Mouse (Mus musculus) MEL (cell line): ENCODE data around the gene Plbd2. TPM values are rescaled to one million over a fixed set of nuclear protein-coding genes. Genes with fewer than 3 reads are reported as not detected.

ENCODE experiments used
- DNase-seq: peaks from one replicate; pipeline ENCODE4 v3.0.0; 2011; ENCODE audit warnings: low read depth, low spot score
- H3K27ac ChIP-seq: 2 replicates; pipeline ENCODE4 v1.5.1; 2012; ENCODE audit warnings: low read depth, mild to moderate bottlenecking, control low read depth, low read length, moderate library complexity; ENCODE audit not compliant: control insufficient read depth
- H3K27me3 ChIP-seq, 2 experiments: fragments of 150-350 bp in 1 of 2; sonication (generic) in 1 of 2; 2 replicates each; pipeline ENCODE4 v1.6.1; 2012; ENCODE audit warnings: low read length in 2 of 2, mild to moderate bottlenecking in 2 of 2, improper control_type of control experiment in 1 of 2, moderate library complexity in 1 of 2; ENCODE audit not compliant: insufficient read depth in 2 of 2, control insufficient read depth in 1 of 2
- H3K36me3 ChIP-seq, 2 experiments: 2 replicates each; pipeline ENCODE4 v1.6.1; 2012 to 2014; ENCODE audit warnings: low read length in 2 of 2, improper control_type of control experiment in 1 of 2, inconsistent platforms in 1 of 2, mild to moderate bottlenecking in 1 of 2; ENCODE audit not compliant: insufficient read depth in 2 of 2, control insufficient read depth in 1 of 2
- H3K4me1 ChIP-seq, 2 experiments: fragments of 150-350 bp in 1 of 2; sonication (generic) in 1 of 2; 2 replicates each; pipeline ENCODE4 v1.6.1; 2012; ENCODE audit warnings: low read length in 2 of 2, improper control_type of control experiment in 1 of 2, mild to moderate bottlenecking in 1 of 2; ENCODE audit not compliant: insufficient read depth in 2 of 2, control insufficient read depth in 1 of 2
- H3K4me3 ChIP-seq, 2 experiments: fragments of 150-350 bp in 1 of 2; sonication (generic) in 1 of 2; 2 replicates each; pipeline ENCODE4 v1.5.1; 2012; ENCODE audit warnings: low read depth in 2 of 2, low read length in 2 of 2, mild to moderate bottlenecking in 2 of 2, moderate library complexity in 2 of 2, control low read depth in 1 of 2, improper control_type of control experiment in 1 of 2; ENCODE audit not compliant: control insufficient read depth in 1 of 2, insufficient read depth in 1 of 2
- H3K79me2 ChIP-seq: 2 replicates; pipeline ENCODE4 v1.6.1; 2012; ENCODE audit warnings: mild to moderate bottlenecking, low read length, moderate library complexity; ENCODE audit not compliant: control insufficient read depth, poor library complexity, insufficient read depth
- H3K9ac ChIP-seq: 2 replicates; pipeline ENCODE4 v1.6.1; 2012; ENCODE audit warnings: low read depth, mild to moderate bottlenecking, control low read depth, low read length, moderate library complexity; ENCODE audit not compliant: control insufficient read depth, poor library complexity, severe bottlenecking
- H3K9me3 ChIP-seq: fragments of 150-350 bp; sonication (generic); replicated peaks from 2 replicates; pipeline ENCODE4 v1.6.1; 2012; ENCODE audit warnings: mild to moderate bottlenecking, low read length, improper control_type of control experiment, moderate library complexity; ENCODE audit not compliant: insufficient read depth
- BHLHE40 ChIP-seq: IDR thresholded peaks from 2 replicates; pipeline ENCODE4 v1.6.1; 2012; ENCODE audit warnings: low read depth, mild to moderate bottlenecking, inconsistent platforms, low read length, improper control_type of control experiment, borderline replicate concordance
- CHD1 ChIP-seq: IDR thresholded peaks from 2 replicates; pipeline ENCODE4 v1.6.1; 2012; ENCODE audit warnings: low read depth, mild to moderate bottlenecking, inconsistent platforms, low read length, improper control_type of control experiment
- CTCF ChIP-seq, 3 experiments: IDR thresholded peaks in 2 of 3; conservative IDR thresholded peaks in 1 of 3; 2 replicates each; pipeline ENCODE4 v1.5.1; 2011 to 2012; ENCODE audit warnings: low read length in 3 of 3, low read depth in 2 of 3, mild to moderate bottlenecking in 2 of 3, improper control_type of control experiment in 1 of 3, inconsistent platforms in 1 of 3, mixed read lengths in 1 of 3, moderate library complexity in 1 of 3; ENCODE audit not compliant: control insufficient read depth in 1 of 3, insufficient read depth in 1 of 3, poor library complexity in 1 of 3, severe bottlenecking in 1 of 3
- E2F4 ChIP-seq: IDR thresholded peaks from 2 replicates; pipeline ENCODE4 v1.6.1; 2011; ENCODE audit warnings: low read depth, low read length, improper control_type of control experiment, borderline replicate concordance
- ELF1 ChIP-seq: IDR thresholded peaks from 2 replicates; pipeline ENCODE4 v1.6.1; 2014; ENCODE audit warnings: low read depth, mild to moderate bottlenecking, inconsistent platforms, low read length, improper control_type of control experiment, moderate library complexity
- GABPA ChIP-seq: IDR thresholded peaks from 2 replicates; pipeline ENCODE4 v1.6.1; 2012; ENCODE audit warnings: low read depth, mild to moderate bottlenecking, inconsistent platforms, low read length, improper control_type of control experiment, moderate library complexity
- JUND ChIP-seq: IDR thresholded peaks from 2 replicates; pipeline ENCODE4 v1.6.1; 2011; ENCODE audit warnings: low read depth, mild to moderate bottlenecking, improper control_type of control experiment, low read length
- KAT2A ChIP-seq: conservative IDR thresholded peaks from 2 replicates; pipeline ENCODE4 v1.6.1; 2012; ENCODE audit warnings: low read depth, low read length, improper control_type of control experiment, inconsistent platforms
- MAX ChIP-seq: IDR thresholded peaks from 2 replicates; pipeline ENCODE4 v1.6.1; 2011; ENCODE audit warnings: low read length, improper control_type of control experiment
- MXI1 ChIP-seq: IDR thresholded peaks from 2 replicates; pipeline ENCODE4 v1.6.1; 2011; ENCODE audit warnings: mild to moderate bottlenecking, low read depth, low read length, improper control_type of control experiment
- RAD21 ChIP-seq: IDR thresholded peaks from 2 replicates; pipeline ENCODE4 v1.6.1; 2011; ENCODE audit warnings: mild to moderate bottlenecking, low read depth, low read length, improper control_type of control experiment
- SIN3A ChIP-seq: IDR thresholded peaks from 2 replicates; pipeline ENCODE4 v1.6.1; 2012; ENCODE audit warnings: low read length, improper control_type of control experiment, inconsistent platforms
- SMC3 ChIP-seq: IDR thresholded peaks from 2 replicates; pipeline ENCODE4 v1.6.1; 2011; ENCODE audit warnings: low read depth, low read length, improper control_type of control experiment
- TCF12 ChIP-seq: IDR thresholded peaks from 2 replicates; pipeline ENCODE4 v1.6.1; 2014; ENCODE audit warnings: low read depth, mild to moderate bottlenecking, inconsistent platforms, low read length, improper control_type of control experiment, moderate library complexity
- USF1 ChIP-seq: IDR thresholded peaks from 2 replicates; pipeline ENCODE4 v1.6.1; 2014; ENCODE audit warnings: low read depth, mild to moderate bottlenecking, inconsistent platforms, low read length, improper control_type of control experiment, moderate library complexity
- ZC3H11A ChIP-seq: IDR thresholded peaks from 2 replicates; pipeline ENCODE4 v1.6.1; 2012; ENCODE audit warnings: low read depth, mild to moderate bottlenecking, inconsistent platforms, low read length, improper control_type of control experiment
- ZNF384 ChIP-seq: IDR thresholded peaks from 2 replicates; pipeline ENCODE4 v1.6.1; 2012; ENCODE audit warnings: low read depth, mild to moderate bottlenecking, inconsistent platforms, low read length, improper control_type of control experiment
- polyA plus RNA-seq, 2 experiments: library from polyadenylated mRNA; stranded (reverse) in 1 of 2; unstranded in 1 of 2; fragments of >175 nt in 1 of 2; fragments of >200 nt in 1 of 2; gene quantifications; 2 replicates each; pipeline versions ENCODE4 v1.2.1 to v1.2.4; 2012; ENCODE audit warnings: low replicate concordance in 2 of 2, low read depth in 1 of 2; ENCODE audit not compliant: insufficient read length in 2 of 2, insufficient read depth in 1 of 2, missing spikeins in 1 of 2
- total RNA-seq: library from RNA; depleted of rRNA; stranded (reverse); fragments of 300-350 nt; gene quantifications from 2 replicates; pipeline ENCODE4 v1.2.3, GENCODE M21; 2012

Gene Plbd2
- total and polyA plus RNA-seq, 3 experiments, result 10.1 to 30.5 TPM; not detected in 1

GRCm38 (mm10) chr5:120465860-120466259, 37.6 kb downstream of the Plbd2 start (continued):
- TF ChIP-seq JUND (no peak), ELF1 (no peak), ZNF384 (peak; percentile 43; the same call in 1 of the 2 replicates), MAX (no peak; the same call in 1 of the 2 replicates), BHLHE40 (no peak; the same call in 1 of the 2 replicates), ZC3H11A (no peak), USF1 (no peak), CHD1 (no peak), RAD21 (no peak), KAT2A (peak; percentile 19; the same call in 1 of the 2 replicates), TCF12 (peak; percentile 91)

- DNase-seq, result peak; percentile 78
- Histone ChIP-seq H3K27me3 (no peaks in the 10 kb centered on the region), H3K36me3 (peaks cover 0 to 5% of the 10 kb centered on the region in 2 experiments; a peak in 2 of 4 replicates)
Measured at GRCm38 (mm10) chr5:120465062-120465461, 38.4 kb downstream of the Plbd2 start.

GRCm38 (mm10) chr5:120464321-120464720, 39.1 kb downstream of the Plbd2 start:
- H3K9me3 ChIP-seq, result no peaks in the 10 kb centered on the region
- no peak overlapping the region for H3K9ac ChIP-seq
- no peaks in the 10 kb centered on the region for H3K27me3 ChIP-seq
- DNase-seq, result peak; percentile 60
- no peak overlapping the region for H3K27ac ChIP-seq
- H3K4me1 ChIP-seq, result peaks cover 4 to 14% of the 10 kb centered on the region in 2 experiments
- H3K79me2 ChIP-seq, result no peaks in the 10 kb centered on the region
- TF ChIP-seq SMC3, result peak; percentile 45
- TF ChIP-seq RAD21, result peak; percentile 56
- peak; percentile 66 to 75 (median 74) for TF ChIP-seq CTCF (IDR thresholded peaks at IDR 0.05 in 2 of 3, conservative IDR thresholded peaks at IDR 0.05 in 1 of 3; ENCODE audit: control insufficient read depth in 1 of 3, insufficient read depth in 1 of 3, low read depth in 2 of 3, low read length in 3 of 3, poor library complexity in 1 of 3, severe bottlenecking in 1 of 3)
- TF ChIP-seq MXI1, result no peak
- TF ChIP-seq ZC3H11A, result 0 out of 2 replicates have a peak, but pooled peaks have one; percentile 6
- TF ChIP-seq, all 39 proteins: peak for 4
- H3K36me3 ChIP-seq, result peaks cover 0 to 5% of the 10 kb centered on the region in 2 experiments; a peak in 2 of 4 replicates
- no peak overlapping the region for H3K4me3 ChIP-seq

More at GRCm38 (mm10) chr5:120465062-120465461, 38.4 kb downstream of the Plbd2 start:
- peak overlapping the region; percentile 49 for H3K27ac ChIP-seq
- no peaks in the 10 kb centered on the region for H3K79me2 ChIP-seq
- peak; percentile 83 to 89 (median 84) for TF ChIP-seq CTCF (IDR thresholded peaks at IDR 0.05 in 2 of 3, conservative IDR thresholded peaks at IDR 0.05 in 1 of 3; ENCODE audit: control insufficient read depth in 1 of 3, insufficient read depth in 1 of 3, low read depth in 2 of 3, low read length in 3 of 3, poor library complexity in 1 of 3, severe bottlenecking in 1 of 3)
- peak; percentile 67 for TF ChIP-seq SMC3
- peak; percentile 32; the same call in 1 of the 2 replicates for TF ChIP-seq SIN3A
- peak; percentile 36 for TF ChIP-seq RAD21
- no peak for TF ChIP-seq USF1
- TF ChIP-seq E2F4, result no peak
- peak; percentile 40; the same call in 1 of the 2 replicates for TF ChIP-seq ZC3H11A
- no peak for TF ChIP-seq GABPA
- H3K4me1 ChIP-seq, result peaks cover 4 to 14% of the 10 kb centered on the region in 2 experiments
- H3K4me3 ChIP-seq, result no peak overlapping the region
- H3K9ac ChIP-seq, result no peak overlapping the region
- H3K9me3 ChIP-seq, result no peaks in the 10 kb centered on the region
